Mouse (Mus musculus) heart, postnatal 0 days (tissue): ENCODE data around the gene Alcam. TPM values are rescaled to one million over a fixed set of nuclear protein-coding genes. Genes with fewer than 3 reads are reported as not detected.

Experiments
- ATAC-seq: fragments of 200-750 bp; cut with Nextera tagmentation; 2 replicates; pipeline ENCODE4 v1.8.0; 2017; ENCODE audit warnings: low read depth, moderate number of reproducible peaks, moderate library complexity; ENCODE audit not compliant: insufficient read depth
- DNase-seq: peaks from one replicate; pipeline ENCODE4 v3.0.0-alpha.2; 2016; ENCODE audit warnings: low spot score
- H3K27ac ChIP-seq: fragments of 300-500 bp; sonication (generic); 2 replicates; pipeline ENCODE4 v1.5.1; 2014; ENCODE audit warnings: low read depth, mild to moderate bottlenecking
- H3K27me3 ChIP-seq: fragments of 300-500 bp; sonication (generic); 2 replicates; pipeline ENCODE4 v1.6.1; 2014; ENCODE audit warnings: low read length, mixed read lengths; ENCODE audit not compliant: control insufficient read depth, insufficient read depth
- H3K36me3 ChIP-seq: fragments of 300-500 bp; sonication (generic); replicated peaks from 2 replicates; pipeline ENCODE4 v1.6.1; 2014; ENCODE audit warnings: low read length, mixed read lengths; ENCODE audit not compliant: control insufficient read depth, insufficient read depth
- H3K4me1 ChIP-seq: fragments of 300-500 bp; sonication (generic); 2 replicates; pipeline ENCODE4 v1.6.1; 2014; ENCODE audit warnings: antibody characterized with exemption; ENCODE audit not compliant: control insufficient read depth, insufficient read depth
- H3K4me2 ChIP-seq: fragments of 300-500 bp; sonication (generic); 2 replicates; pipeline ENCODE4 v1.6.1; 2014; ENCODE audit warnings: low read depth, mild to moderate bottlenecking, low read length, moderate library complexity
- H3K4me3 ChIP-seq: fragments of 300-500 bp; sonication (generic); 2 replicates; pipeline ENCODE4 v1.5.1; 2014; ENCODE audit warnings: low read depth, low read length
- H3K9ac ChIP-seq: fragments of 300-500 bp; sonication (generic); replicated peaks from 2 replicates; pipeline ENCODE4 v1.6.1; 2014; ENCODE audit warnings: low read depth, low read length, mixed read lengths
- H3K9me3 ChIP-seq: fragments of 300-500 bp; sonication (generic); replicated peaks from 2 replicates; pipeline ENCODE4 v1.6.1; 2016; ENCODE audit warnings: low read length; ENCODE audit not compliant: control insufficient read depth
- CTCF ChIP-seq: IDR thresholded peaks from 2 replicates; pipeline ENCODE4 v1.5.1; 2016; ENCODE audit warnings: antibody characterized with exemption, control low read depth, low read depth
- EP300 ChIP-seq: IDR thresholded peaks from 2 replicates; pipeline ENCODE4 v1.6.1; 2016; ENCODE audit warnings: antibody characterized with exemption, low read depth
- WGBS: fragments of 180-500 bp; shearing (Covaris S2); extraction: QIAGEN DNeasy Blood & Tissue Kit; methylation state at CpG from one replicate; pipeline ENCODE4 v1.1.7; 2014; 5-methylcytosine and 5-hydroxymethylcytosine counted together
- polyA plus RNA-seq: library from polyadenylated mRNA; unstranded; fragments of >200 nt; fragmentation: Nextera tagmentation; extraction: Ambion mirVana; gene quantifications from 2 replicates; pipeline ENCODE4 v1.2.1, GENCODE M21; 2015
- total RNA-seq: library from RNA; depleted of rRNA; stranded (reverse); fragments of >200 nt; gene quantifications from 2 replicates; pipeline ENCODE4 v1.2.3, GENCODE M21; 2014; ENCODE audit warnings: low replicate concordance

Gene Alcam
- total and polyA plus RNA-seq, 2 experiments from 2014 or later = 2.1 to 20.3 TPM

GRCm38 (mm10) chr16:52242144-52242543 lies 211.7 kb downstream of the Alcam start:
- no peaks in the 10 kb centered on the region for H3K9me3 ChIP-seq
- TF ChIP-seq CTCF = no peak
- TF ChIP-seq EP300 = no peak
- ATAC-seq = no peak

GRCm38 (mm10) chr16:52229930-52230329 lies 223.9 kb downstream of the Alcam start:
- ATAC-seq (no peak), DNase-seq (no peak)
- Histone ChIP-seq H3K27me3 (no peaks in the 10 kb centered on the region), H3K27ac (no peak overlapping the region), H3K9me3 (no peaks in the 10 kb centered on the region), H3K4me2 (no peak overlapping the region), H3K9ac (no peak overlapping the region), H3K4me1 (no peaks in the 10 kb centered on the region), H3K36me3 (no peaks in the 10 kb centered on the region), H3K4me3 (no peak overlapping the region)
- no peak for TF ChIP-seq EP300
- no peak for TF ChIP-seq CTCF
- WGBS = 48% methylated on average over 2 of the region's 2 CpGs

More at GRCm38 (mm10) chr16:52242144-52242543, 211.7 kb downstream of the Alcam start:
- no peaks in the 10 kb centered on the region for H3K27me3 ChIP-seq
- H3K36me3 ChIP-seq = no peaks in the 10 kb centered on the region
- H3K4me3 ChIP-seq = no peak overlapping the region
- H3K4me1 ChIP-seq = no peaks in the 10 kb centered on the region
- H3K4me2 ChIP-seq = no peak overlapping the region
- H3K9ac ChIP-seq = no peak overlapping the region
- H3K27ac ChIP-seq = no peak overlapping the region
- 82% methylated on average over 2 of the region's 2 CpGs for WGBS
- no peak for DNase-seq

GRCm38 (mm10) chr16:52229446-52229845 lies 224.4 kb downstream of the Alcam start:
- no peak for ATAC-seq
- H3K9me3 ChIP-seq = no peaks in the 10 kb centered on the region
- no peak overlapping the region for H3K4me2 ChIP-seq
- H3K4me3 ChIP-seq = no peak overlapping the region
- no peak overlapping the region for H3K9ac ChIP-seq
- no peak for TF ChIP-seq EP300
- no peak for TF ChIP-seq CTCF
- DNase-seq = no peak
- no peaks in the 10 kb centered on the region for H3K27me3 ChIP-seq
- no peaks in the 10 kb centered on the region for H3K4me1 ChIP-seq
- no peaks in the 10 kb centered on the region for H3K36me3 ChIP-seq
- WGBS = 69% methylated on average over 7 of the region's 7 CpGs
- H3K27ac ChIP-seq = no peak overlapping the region

- 66% methylated on average over 4 of the region's 4 CpGs for WGBS
- H3K9ac ChIP-seq = no peak overlapping the region
- H3K4me2 ChIP-seq = no peak overlapping the region
- no peak overlapping the region for H3K4me3 ChIP-seq
- ATAC-seq (no peak), DNase-seq (no peak)
- H3K4me1 ChIP-seq = no peaks in the 10 kb centered on the region
- H3K9me3 ChIP-seq = no peaks in the 10 kb centered on the region
- no peak overlapping the region for H3K27ac ChIP-seq
- H3K27me3 ChIP-seq = no peaks in the 10 kb centered on the region
- TF ChIP-seq CTCF = no peak
- no peak for TF ChIP-seq EP300
- no peaks in the 10 kb centered on the region for H3K36me3 ChIP-seq
These were observed 231.0 kb downstream of the Alcam start for GRCm38 (mm10) chr16:52222896-52223295.

GRCm38 (mm10) chr16:52219069-52219468 lies 234.8 kb downstream of the Alcam start:
- 26% methylated on average over 2 of the region's 2 CpGs for WGBS
- Histone ChIP-seq H3K36me3 (no peaks in the 10 kb centered on the region), H3K27ac (no peak overlapping the region), H3K4me2 (no peak overlapping the region), H3K9me3 (no peaks in the 10 kb centered on the region), H3K4me1 (0 out of 2 replicates have a peak, but pooled peaks cover 4% of the 10 kb centered on the region), H3K27me3 (no peaks in the 10 kb centered on the region), H3K9ac (no peak overlapping the region), H3K4me3 (no peak overlapping the region)
- ATAC-seq (no peak), DNase-seq (peak; percentile 17)
- no peak for TF ChIP-seq EP300
- TF ChIP-seq CTCF = peak; percentile 57
